Mouse (Mus musculus): ENCODE measurements around the gene Tiam2. TPM values are rescaled to one million over a fixed set of nuclear protein-coding genes. Genes with fewer than 3 reads are reported as not detected.

Tiam2 gene
- total RNA-seq, 2 experiments from 2014 or later: 3.1 to 3.9 TPM

Other genes starting within 250 kb of the Tiam2 start
- gene Scaf8, start 211.6 kb upstream of the Tiam2 start, total RNA-seq (2021): 10 to 100 TPM; 22.5 to 25.8 TPM
- gene Cldn20, start 206.0 kb downstream of the Tiam2 start, total RNA-seq (2021): not detected
- 1 to 10 TPM; 7.6 to 7.8 TPM for gene Tfb1m, start 231.2 kb downstream of the Tiam2 start, total RNA-seq (2021)